Mouse (Mus musculus) MEL (cell line): ENCODE data around the gene Lypd4. TPM values are rescaled to one million over a fixed set of nuclear protein-coding genes. Genes with fewer than 3 reads are reported as not detected.

ENCODE experiments used
- DNase-seq: peaks from one replicate; pipeline ENCODE4 v3.0.0; 2011; ENCODE audit warnings: low read depth, low spot score
- H3K27ac ChIP-seq: 2 replicates; pipeline ENCODE4 v1.5.1; 2012; ENCODE audit warnings: low read depth, mild to moderate bottlenecking, control low read depth, low read length, moderate library complexity; ENCODE audit not compliant: control insufficient read depth
- H3K27me3 ChIP-seq, 2 experiments: fragments of 150-350 bp in 1 of 2; sonication (generic) in 1 of 2; 2 replicates each; pipeline ENCODE4 v1.6.1; 2012; ENCODE audit warnings: low read length in 2 of 2, mild to moderate bottlenecking in 2 of 2, improper control_type of control experiment in 1 of 2, moderate library complexity in 1 of 2; ENCODE audit not compliant: insufficient read depth in 2 of 2, control insufficient read depth in 1 of 2
- H3K36me3 ChIP-seq, 2 experiments: 2 replicates each; pipeline ENCODE4 v1.6.1; 2012 to 2014; ENCODE audit warnings: low read length in 2 of 2, improper control_type of control experiment in 1 of 2, inconsistent platforms in 1 of 2, mild to moderate bottlenecking in 1 of 2; ENCODE audit not compliant: insufficient read depth in 2 of 2, control insufficient read depth in 1 of 2
- H3K4me1 ChIP-seq, 2 experiments: fragments of 150-350 bp in 1 of 2; sonication (generic) in 1 of 2; 2 replicates each; pipeline ENCODE4 v1.6.1; 2012; ENCODE audit warnings: low read length in 2 of 2, improper control_type of control experiment in 1 of 2, mild to moderate bottlenecking in 1 of 2; ENCODE audit not compliant: insufficient read depth in 2 of 2, control insufficient read depth in 1 of 2
- H3K4me3 ChIP-seq, 2 experiments: fragments of 150-350 bp in 1 of 2; sonication (generic) in 1 of 2; 2 replicates each; pipeline ENCODE4 v1.5.1; 2012; ENCODE audit warnings: low read depth in 2 of 2, low read length in 2 of 2, mild to moderate bottlenecking in 2 of 2, moderate library complexity in 2 of 2, control low read depth in 1 of 2, improper control_type of control experiment in 1 of 2; ENCODE audit not compliant: control insufficient read depth in 1 of 2, insufficient read depth in 1 of 2
- H3K79me2 ChIP-seq: 2 replicates; pipeline ENCODE4 v1.6.1; 2012; ENCODE audit warnings: mild to moderate bottlenecking, low read length, moderate library complexity; ENCODE audit not compliant: control insufficient read depth, poor library complexity, insufficient read depth
- H3K9ac ChIP-seq: 2 replicates; pipeline ENCODE4 v1.6.1; 2012; ENCODE audit warnings: low read depth, mild to moderate bottlenecking, control low read depth, low read length, moderate library complexity; ENCODE audit not compliant: control insufficient read depth, poor library complexity, severe bottlenecking
- H3K9me3 ChIP-seq: fragments of 150-350 bp; sonication (generic); replicated peaks from 2 replicates; pipeline ENCODE4 v1.6.1; 2012; ENCODE audit warnings: mild to moderate bottlenecking, low read length, improper control_type of control experiment, moderate library complexity; ENCODE audit not compliant: insufficient read depth
- CHD2 ChIP-seq: IDR thresholded peaks from 2 replicates; pipeline ENCODE4 v1.6.1; 2011; ENCODE audit warnings: low read length, improper control_type of control experiment
- CTCF ChIP-seq, 3 experiments: IDR thresholded peaks in 2 of 3; conservative IDR thresholded peaks in 1 of 3; 2 replicates each; pipeline ENCODE4 v1.5.1; 2011 to 2012; ENCODE audit warnings: low read length in 3 of 3, low read depth in 2 of 3, mild to moderate bottlenecking in 2 of 3, improper control_type of control experiment in 1 of 3, inconsistent platforms in 1 of 3, mixed read lengths in 1 of 3, moderate library complexity in 1 of 3; ENCODE audit not compliant: control insufficient read depth in 1 of 3, insufficient read depth in 1 of 3, poor library complexity in 1 of 3, severe bottlenecking in 1 of 3
- E2F4 ChIP-seq: IDR thresholded peaks from 2 replicates; pipeline ENCODE4 v1.6.1; 2011; ENCODE audit warnings: low read depth, low read length, improper control_type of control experiment, borderline replicate concordance
- ELF1 ChIP-seq: IDR thresholded peaks from 2 replicates; pipeline ENCODE4 v1.6.1; 2014; ENCODE audit warnings: low read depth, mild to moderate bottlenecking, inconsistent platforms, low read length, improper control_type of control experiment, moderate library complexity
- EP300 ChIP-seq, 2 experiments: IDR thresholded peaks; 2 replicates each; pipeline ENCODE4 v1.6.1; 2011; ENCODE audit warnings: improper control_type of control experiment in 2 of 2, low read length in 2 of 2, low read depth in 1 of 2, mild to moderate bottlenecking in 1 of 2
- GABPA ChIP-seq: IDR thresholded peaks from 2 replicates; pipeline ENCODE4 v1.6.1; 2012; ENCODE audit warnings: low read depth, mild to moderate bottlenecking, inconsistent platforms, low read length, improper control_type of control experiment, moderate library complexity
- MAFK ChIP-seq: IDR thresholded peaks from 2 replicates; pipeline ENCODE4 v1.6.1; 2011; ENCODE audit warnings: low read depth, mild to moderate bottlenecking, low read length, improper control_type of control experiment, borderline replicate concordance
- MAZ ChIP-seq: IDR thresholded peaks from 2 replicates; pipeline ENCODE4 v1.6.1; 2012; ENCODE audit warnings: low read depth, mild to moderate bottlenecking, inconsistent platforms, low read length, improper control_type of control experiment
- MEF2A ChIP-seq: IDR thresholded peaks from 2 replicates; pipeline ENCODE4 v1.6.1; 2014; ENCODE audit warnings: low read depth, mild to moderate bottlenecking, inconsistent platforms, low read length, improper control_type of control experiment; ENCODE audit not compliant: poor library complexity, insufficient replicate concordance, severe bottlenecking; ENCODE audit errors: extremely low read depth
- MYB ChIP-seq: IDR thresholded peaks from 2 replicates; pipeline ENCODE4 v1.6.1; 2011; ENCODE audit warnings: mild to moderate bottlenecking, low read depth, low read length, improper control_type of control experiment
- MYC ChIP-seq: IDR thresholded peaks from 2 replicates; pipeline ENCODE4 v1.6.1; 2011; ENCODE audit warnings: low read depth, mild to moderate bottlenecking, low read length, improper control_type of control experiment, moderate library complexity
- POLR2A ChIP-seq, 2 experiments: IDR thresholded peaks; 2 replicates each; pipeline ENCODE4 v1.6.1; 2011 to 2012; ENCODE audit warnings: low read length in 2 of 2, mild to moderate bottlenecking in 2 of 2, control low read depth in 1 of 2, improper control_type of control experiment in 1 of 2, low read depth in 1 of 2, moderate library complexity in 1 of 2; ENCODE audit not compliant: control insufficient read depth in 1 of 2, insufficient read depth in 1 of 2, poor library complexity in 1 of 2
- POLR2AphosphoS2 ChIP-seq: IDR thresholded peaks from 2 replicates; pipeline ENCODE4 v1.6.1; 2011; ENCODE audit warnings: low read length, improper control_type of control experiment
- POLR2AphosphoS5 ChIP-seq: IDR thresholded peaks from 2 replicates; pipeline ENCODE4 v1.6.1; 2012; ENCODE audit warnings: low read depth, borderline replicate concordance, mild to moderate bottlenecking, inconsistent platforms, low read length, moderate library complexity, mixed read lengths
- RAD21 ChIP-seq: IDR thresholded peaks from 2 replicates; pipeline ENCODE4 v1.6.1; 2011; ENCODE audit warnings: mild to moderate bottlenecking, low read depth, low read length, improper control_type of control experiment
- RCOR1 ChIP-seq: IDR thresholded peaks from 2 replicates; pipeline ENCODE4 v1.6.1; 2012; ENCODE audit warnings: low read depth, mild to moderate bottlenecking, inconsistent platforms, low read length, improper control_type of control experiment
- SIN3A ChIP-seq: IDR thresholded peaks from 2 replicates; pipeline ENCODE4 v1.6.1; 2012; ENCODE audit warnings: low read length, improper control_type of control experiment, inconsistent platforms
- SMC3 ChIP-seq: IDR thresholded peaks from 2 replicates; pipeline ENCODE4 v1.6.1; 2011; ENCODE audit warnings: low read depth, low read length, improper control_type of control experiment
- TAL1 ChIP-seq: IDR thresholded peaks from 2 replicates; pipeline ENCODE4 v1.6.1; 2012; ENCODE audit warnings: mild to moderate bottlenecking, inconsistent platforms, low read length, moderate library complexity, mixed read lengths
- TBP ChIP-seq: IDR thresholded peaks from 2 replicates; pipeline ENCODE4 v1.8.0; 2011; ENCODE audit warnings: low read depth, low read length, improper control_type of control experiment
- TCF12 ChIP-seq: IDR thresholded peaks from 2 replicates; pipeline ENCODE4 v1.6.1; 2014; ENCODE audit warnings: low read depth, mild to moderate bottlenecking, inconsistent platforms, low read length, improper control_type of control experiment, moderate library complexity
- USF1 ChIP-seq: IDR thresholded peaks from 2 replicates; pipeline ENCODE4 v1.6.1; 2014; ENCODE audit warnings: low read depth, mild to moderate bottlenecking, inconsistent platforms, low read length, improper control_type of control experiment, moderate library complexity
- polyA plus RNA-seq, 2 experiments: library from polyadenylated mRNA; stranded (reverse) in 1 of 2; unstranded in 1 of 2; fragments of >175 nt in 1 of 2; fragments of >200 nt in 1 of 2; gene quantifications; 2 replicates each; pipeline versions ENCODE4 v1.2.1 to v1.2.4; 2012; ENCODE audit warnings: low replicate concordance in 2 of 2, low read depth in 1 of 2; ENCODE audit not compliant: insufficient read length in 2 of 2, insufficient read depth in 1 of 2, missing spikeins in 1 of 2
- total RNA-seq: library from RNA; depleted of rRNA; stranded (reverse); fragments of 300-350 nt; gene quantifications from 2 replicates; pipeline ENCODE4 v1.2.3, GENCODE M21; 2012

Lypd4 gene
- total and polyA plus RNA-seq, 3 experiments: not detected

GRCm38 (mm10) chr7:24889431-24890220 is 19.9 kb upstream of the Lypd4 start:
- Histone ChIP-seq H3K4me3 (no peak overlapping the region), H3K9ac (no peak overlapping the region), H3K27ac (peak overlapping the region; percentile 5; the same call in 1 of the 2 replicates), H3K9me3 (no peaks in the 10 kb centered on the region), H3K4me1 (peaks cover 0 to 15% of the 10 kb centered on the region in 2 experiments; a peak in 2 of 4 replicates)
- peak; percentile 41 for DNase-seq
- TF ChIP-seq GABPA (no peak), USF1 (no peak), POLR2AphosphoS5 (peak; percentile 17; the same call in 1 of the 2 replicates)
- TF ChIP-seq, all 39 proteins: peak for 1
- Histone ChIP-seq H3K36me3 (peaks cover 8 to 17% of the 10 kb centered on the region in 2 experiments), H3K27me3 (no peaks in the 10 kb centered on the region), H3K79me2 (peaks cover 34% of the 10 kb centered on the region)

DNA sequence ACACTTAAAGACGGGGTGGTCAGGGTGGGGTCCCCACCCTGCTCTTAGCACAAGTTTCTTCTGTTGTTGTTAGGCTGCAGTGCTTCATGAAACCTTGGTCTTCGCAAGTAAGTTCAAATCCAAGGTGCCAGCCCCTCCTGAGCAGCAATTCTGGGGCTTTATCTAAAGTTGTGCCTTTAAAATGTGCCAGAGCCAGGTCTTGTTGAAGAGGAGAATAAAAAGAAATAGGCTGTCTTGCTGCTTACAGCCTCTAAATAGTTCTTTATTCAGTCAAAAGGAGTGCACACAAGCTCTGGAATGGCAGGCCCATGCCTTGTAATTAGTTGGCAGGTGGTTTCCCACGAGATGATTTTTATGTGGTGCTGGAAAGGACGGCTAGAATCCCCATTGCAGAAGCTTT is 17.4 kb upstream of the Lypd4 start:
- H3K27me3 ChIP-seq: no peaks in the 10 kb centered on the region
- peak overlapping the region; percentile 55 to 77 for H3K4me3 ChIP-seq
- H3K36me3 ChIP-seq: peaks cover 8 to 17% of the 10 kb centered on the region in 2 experiments
- H3K27ac ChIP-seq: peak overlapping the region; percentile 52
- peaks cover 36% of the 10 kb centered on the region for H3K79me2 ChIP-seq
- DNase-seq: peak; percentile 23
- H3K9me3 ChIP-seq: no peaks in the 10 kb centered on the region
- H3K9ac ChIP-seq: peak overlapping the region; percentile 93
- TF ChIP-seq EP300 (IDR thresholded peaks at IDR 0.05; ENCODE audit: low read depth in 1 of 2, low read length in 2 of 2) (no peak), SMC3 (no peak), CHD2 (no peak), MYB (no peak), E2F4 (no peak), POLR2A (IDR thresholded peaks at IDR 0.05; ENCODE audit: control insufficient read depth in 1 of 2, insufficient read depth in 1 of 2, low read depth in 1 of 2, low read length in 2 of 2, poor library complexity in 1 of 2) (no peak), MAZ (no peak), TCF12 (no peak), ELF1 (no peak), MAFK (no peak), TAL1 (no peak), RCOR1 (no peak), SIN3A (no peak), MEF2A (no peak), MYC (no peak), RAD21 (no peak), TBP (no peak), USF1 (no peak), CTCF (IDR thresholded peaks at IDR 0.05 in 2 of 3, conservative IDR thresholded peaks at IDR 0.05 in 1 of 3; ENCODE audit: control insufficient read depth in 1 of 3, insufficient read depth in 1 of 3, low read depth in 2 of 3, low read length in 3 of 3, poor library complexity in 1 of 3, severe bottlenecking in 1 of 3) (no peak), POLR2AphosphoS2 (no peak)
- peaks cover 0 to 20% of the 10 kb centered on the region in 2 experiments; a peak in 2 of 4 replicates for H3K4me1 ChIP-seq
